22 mouse cellular contexts compared by ENCODE assay signal in the genomic region with DNA sequence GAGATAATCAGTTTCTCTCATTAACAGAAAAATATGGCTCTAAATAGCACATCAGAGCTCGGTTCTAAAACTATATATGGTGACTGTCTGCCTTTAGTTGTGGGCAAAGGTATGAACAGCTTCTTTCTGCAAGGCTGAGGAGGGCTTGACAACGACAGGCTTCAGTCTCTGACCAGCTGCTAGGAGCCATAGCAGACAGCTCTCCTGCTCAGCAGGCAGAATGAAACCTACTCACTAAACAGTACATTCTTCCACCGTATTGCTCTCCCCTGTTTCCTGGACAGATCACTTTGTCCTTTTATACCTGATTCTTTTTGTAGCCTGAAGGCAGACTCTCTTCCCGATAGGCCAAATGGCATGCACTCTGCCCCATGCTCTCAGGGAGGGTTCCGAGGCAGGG. TPM values are rescaled to one million over a fixed set of nuclear protein-coding genes. Genes with fewer than 3 reads are reported as not detected.
DNase-seq lines count a peak whose midpoint lies in the region; ATAC-seq and TF ChIP-seq lines count a peak whose summit lies in the region.
"Had no signal": no experiment of that assay in that cellular context is flagged by ENCODE, and none has a peak within 500 bp of the region (broad histone marks: within the 10 kb centered on the region; RNA-seq: fewer than 3 reads in every experiment).

No protein-coding gene starts in this region.

- no peaks in the 10 kb centered on the region for H3K27me3 ChIP-seq in forebrain, embryonic 14.5 days (replicated peaks; ENCODE audit: control insufficient read depth, insufficient read depth, low read length)
- H3K27me3 ChIP-seq in forebrain, postnatal 0 days (ENCODE audit: insufficient read depth, low read length), result no peaks in the 10 kb centered on the region
- H3K27me3 ChIP-seq in hindbrain, embryonic 15.5 days, result no peaks in the 10 kb centered on the region
- no peaks in the 10 kb centered on the region for H3K27me3 ChIP-seq in hindbrain, embryonic 11.5 days (ENCODE audit: control insufficient read depth, insufficient read depth, low read length)
- H3K27me3 ChIP-seq: CH12.LX; embryonic facial prominence, embryonic 15.5 days; limb, embryonic 15.5 days; liver, embryonic 13.5 days; megakaryocyte, embryonic 14.5 days; midbrain, embryonic 13.5 days had no signal

- WGBS in forebrain, embryonic 14.5 days, result 84% methylated on average over 5 of the region's 5 CpGs
- 81% methylated on average over 5 of the region's 5 CpGs for WGBS in forebrain, postnatal 0 days
- WGBS in hindbrain, embryonic 15.5 days, result 76% methylated on average over 5 of the region's 5 CpGs
- 89% methylated on average over 5 of the region's 5 CpGs for whole genome bisulfite sequencing in hindbrain, embryonic 11.5 days

- ATAC-seq in cerebellum, adult (ENCODE audit: insufficient number of reproducible peaks, low FRiP score, low TSS enrichment), result 0 out of 2 replicates have a peak, but pooled peaks have one; percentile 2
- ATAC-seq in forebrain, embryonic 14.5 days, result no peak
- no peak for ATAC-seq in forebrain, postnatal 0 days
- ATAC-seq in hindbrain, embryonic 15.5 days (ENCODE audit: low FRiP score, low read depth), result no peak
- no peak for ATAC-seq in hindbrain, embryonic 11.5 days (ENCODE audit: low FRiP score)
- ATAC-seq: inflammation-experienced regulatory T-cells, adult 6 months; lung, postnatal 0 days had no signal

- no peaks in the 10 kb centered on the region for H3K9me3 ChIP-seq in forebrain, embryonic 14.5 days (replicated peaks; ENCODE audit: control insufficient read depth, low read length)
- H3K9me3 ChIP-seq in forebrain, postnatal 0 days (ENCODE audit: low read length), result no peaks in the 10 kb centered on the region
- no peaks in the 10 kb centered on the region for H3K9me3 ChIP-seq in hindbrain, embryonic 15.5 days
- H3K9me3 ChIP-seq in hindbrain, embryonic 11.5 days (ENCODE audit: control insufficient read depth, low read length), result no peaks in the 10 kb centered on the region
- H3K9me3 ChIP-seq: embryonic facial prominence, embryonic 10.5 days; embryonic facial prominence, embryonic 15.5 days; limb, embryonic 10.5 days; limb, embryonic 15.5 days; liver, embryonic 13.5 days; megakaryocyte, embryonic 14.5 days; midbrain, embryonic 13.5 days had no signal

- no peak overlapping the region for H3K4me2 ChIP-seq in forebrain, embryonic 14.5 days (ENCODE audit: low read length)
- no peak overlapping the region for H3K4me2 ChIP-seq in forebrain, postnatal 0 days (ENCODE audit: low read depth)
- H3K4me2 ChIP-seq in hindbrain, embryonic 15.5 days, result no peak overlapping the region
- no peak overlapping the region for H3K4me2 ChIP-seq in hindbrain, embryonic 11.5 days (replicated peaks; ENCODE audit: low read depth, low read length)
- H3K4me2 ChIP-seq: embryonic facial prominence, embryonic 15.5 days; heart, embryonic 11.5 days; limb, embryonic 15.5 days; liver, embryonic 13.5 days; midbrain, embryonic 13.5 days had no signal

- no peak overlapping the region for H3K4me3 ChIP-seq in forebrain, embryonic 14.5 days (ENCODE audit: low read depth, low read length)
- no peak overlapping the region for H3K4me3 ChIP-seq in forebrain, postnatal 0 days (ENCODE audit: low read depth, low read length)
- no peak overlapping the region for H3K4me3 ChIP-seq in hindbrain, embryonic 15.5 days
- no peak overlapping the region for H3K4me3 ChIP-seq in hindbrain, embryonic 11.5 days (ENCODE audit: low read depth, low read length)
- H3K4me3 ChIP-seq: embryonic facial prominence, embryonic 10.5 days; embryonic facial prominence, embryonic 15.5 days; limb, embryonic 10.5 days; limb, embryonic 15.5 days; liver, embryonic 13.5 days; megakaryocyte, embryonic 14.5 days; midbrain, embryonic 13.5 days had no signal

- H3K27ac ChIP-seq in forebrain, embryonic 14.5 days (ENCODE audit: low read depth, low read length), result 0 out of 2 replicates have a peak overlapping the region, but pooled peaks have one; percentile 14
- H3K27ac ChIP-seq in forebrain, postnatal 0 days (ENCODE audit: low read depth, low read length), result no peak overlapping the region
- peak overlapping the region; percentile 47 for H3K27ac ChIP-seq in hindbrain, embryonic 15.5 days (replicated peaks)
- no peak overlapping the region for H3K27ac ChIP-seq in hindbrain, embryonic 11.5 days (ENCODE audit: low read depth, low read length)
- H3K27ac ChIP-seq: embryonic facial prominence, embryonic 10.5 days; embryonic facial prominence, embryonic 15.5 days; limb, embryonic 10.5 days; limb, embryonic 15.5 days; liver, embryonic 13.5 days; midbrain, embryonic 13.5 days had no signal

- H3K9ac ChIP-seq in forebrain, embryonic 14.5 days (ENCODE audit: low read length), result no peak overlapping the region
- H3K9ac ChIP-seq in forebrain, postnatal 0 days, result no peak overlapping the region
- no peak overlapping the region for H3K9ac ChIP-seq in hindbrain, embryonic 15.5 days
- no peak overlapping the region for H3K9ac ChIP-seq in hindbrain, embryonic 11.5 days (ENCODE audit: low read depth, low read length)
- H3K9ac ChIP-seq: embryonic facial prominence, embryonic 15.5 days; limb, embryonic 15.5 days; liver, embryonic 13.5 days; midbrain, embryonic 13.5 days had no signal

- peaks cover 25% of the 10 kb centered on the region for H3K36me3 ChIP-seq in forebrain, embryonic 14.5 days (ENCODE audit: control insufficient read depth, insufficient read depth, low read length)
- H3K36me3 ChIP-seq in forebrain, postnatal 0 days (ENCODE audit: insufficient read depth), result peaks cover 41% of the 10 kb centered on the region
- peaks cover 33% of the 10 kb centered on the region for H3K36me3 ChIP-seq in hindbrain, embryonic 15.5 days
- 0 out of 2 replicates have a peak, but pooled peaks cover 2% of the 10 kb centered on the region for H3K36me3 ChIP-seq in hindbrain, embryonic 11.5 days (ENCODE audit: control insufficient read depth, insufficient read depth, low read length)

- TF ChIP-seq CTCF in forebrain, postnatal 0 days (IDR thresholded peaks at IDR 0.05; ENCODE audit: low read depth), result no peak

- no peaks in the 10 kb centered on the region for H3K4me1 ChIP-seq in forebrain, embryonic 14.5 days (ENCODE audit: control insufficient read depth, insufficient read depth, low read length)
- H3K4me1 ChIP-seq in forebrain, postnatal 0 days (ENCODE audit: insufficient read depth), result no peaks in the 10 kb centered on the region
- 0 out of 2 replicates have a peak, but pooled peaks cover 4% of the 10 kb centered on the region for H3K4me1 ChIP-seq in hindbrain, embryonic 15.5 days (replicated peaks)
- no peaks in the 10 kb centered on the region for H3K4me1 ChIP-seq in hindbrain, embryonic 11.5 days (replicated peaks; ENCODE audit: control insufficient read depth, insufficient read depth, low read length)
- H3K4me1 ChIP-seq: embryonic facial prominence, embryonic 10.5 days; embryonic facial prominence, embryonic 15.5 days; limb, embryonic 10.5 days; limb, embryonic 15.5 days; midbrain, embryonic 13.5 days had no signal

- no peak for DNase-seq in cerebellum, adult 11 months
- DNase-seq in forebrain, embryonic 14.5 days (ENCODE audit: low spot score), result no peak
- DNase-seq in forebrain, postnatal 0 days, result no peak
- DNase-seq in hindbrain, embryonic 11.5 days (ENCODE audit: low spot score), result no peak
- DNase-seq in brain, adult 2 months (ENCODE audit: low read depth, low spot score), result peak; percentile 40
- DNase-seq in testis, postnatal 10 days (ENCODE audit: low spot score), result no peak
- DNase-seq: gastrocnemius, postnatal 25 days; liver, embryonic 13.5 days had no signal

RNA-seq across cellular contexts. Expression of a gene that starts 33.4 kb away (rescaled TPM):
- polyA plus RNA-seq in forebrain, embryonic 14.5 days (2014; fragmentation: Nextera tagmentation; extraction: Ambion mirVana), result 26.2 and 41.1 TPM in 2 replicates
- total RNA-seq in forebrain, postnatal 0 days (2014; rRNA removed), result 138 and 146 TPM in 2 replicates
- polyA plus RNA-seq in forebrain, postnatal 0 days (2015; fragmentation: Nextera tagmentation; extraction: Ambion mirVana), result 54.5 and 58.6 TPM in 2 replicates
- polyA plus RNA-seq in hindbrain, embryonic 15.5 days (2015; fragmentation: Nextera tagmentation; extraction: Ambion mirVana), result 76.9 and 90.2 TPM in 2 replicates
- polyA plus RNA-seq in hindbrain, embryonic 11.5 days (2014; fragmentation: Nextera tagmentation; extraction: Ambion mirVana), result 34.6 and 36.5 TPM in 2 replicates

RNA-seq across cellular contexts. Expression of a gene that starts 44.9 kb away (rescaled TPM):
- polyA plus RNA-seq in forebrain, embryonic 14.5 days (2014; fragmentation: Nextera tagmentation; extraction: Ambion mirVana), result 247 and 250 TPM in 2 replicates
- total RNA-seq in forebrain, postnatal 0 days (2014; rRNA removed), result 219 and 231 TPM in 2 replicates
- 249 and 288 TPM in 2 replicates for polyA plus RNA-seq in forebrain, postnatal 0 days (2015; fragmentation: Nextera tagmentation; extraction: Ambion mirVana)
- 210 and 222 TPM in 2 replicates for polyA plus RNA-seq in hindbrain, embryonic 15.5 days (2015; fragmentation: Nextera tagmentation; extraction: Ambion mirVana)
- polyA plus RNA-seq in hindbrain, embryonic 11.5 days (2014; fragmentation: Nextera tagmentation; extraction: Ambion mirVana), result 217 and 230 TPM in 2 replicates

RNA-seq across cellular contexts. Expression of a gene that starts 53.4 kb away (rescaled TPM):
- polyA plus RNA-seq in forebrain, embryonic 14.5 days (2014; fragmentation: Nextera tagmentation; extraction: Ambion mirVana), result 350 and 370 TPM in 2 replicates
- total RNA-seq in forebrain, postnatal 0 days (2014; rRNA removed), result 567 and 663 TPM in 2 replicates
- 563 and 604 TPM in 2 replicates for polyA plus RNA-seq in forebrain, postnatal 0 days (2015; fragmentation: Nextera tagmentation; extraction: Ambion mirVana)
- polyA plus RNA-seq in hindbrain, embryonic 15.5 days (2015; fragmentation: Nextera tagmentation; extraction: Ambion mirVana), result 364 and 435 TPM in 2 replicates
- 126 and 128 TPM in 2 replicates for polyA plus RNA-seq in hindbrain, embryonic 11.5 days (2014; fragmentation: Nextera tagmentation; extraction: Ambion mirVana)
- total RNA-seq: gastrocnemius, adult 18-20 months; gastrocnemius, postnatal 25 days; monocyte, adult 5-6 weeks had no signal

Comparison
In these comparisons a context has a peak if more than half of its experiments do, and no peak if none do; other contexts are left out.
1. H3K27ac ChIP-seq: peak in forebrain, embryonic 14.5 days (single experiment) and hindbrain, embryonic 15.5 days (single experiment); none in forebrain, postnatal 0 days (single experiment) and hindbrain, embryonic 11.5 days (single experiment).